ENCODE assay signal across 7 mouse cellular contexts in genomic region chr8:104631975-104632374, GRCm38 (mm10). TPM values are rescaled to one million over a fixed set of nuclear protein-coding genes. Genes with fewer than 3 reads are reported as not detected.
DNase-seq lines count a peak whose midpoint lies in the region; ATAC-seq and TF ChIP-seq lines count a peak whose summit lies in the region.

No protein-coding gene starts in this region.

- no peaks in the 10 kb centered on the region for H3K36me3 ChIP-seq in lung, embryonic 16.5 days (ENCODE audit: control insufficient read depth, insufficient read depth, low read length)
- peaks cover 51% of the 10 kb centered on the region for H3K36me3 ChIP-seq in heart, embryonic 13.5 days
- no peaks in the 10 kb centered on the region for H3K36me3 ChIP-seq in liver, postnatal 0 days (replicated peaks; ENCODE audit: insufficient read depth, low read length)

- H3K4me2 ChIP-seq in lung, embryonic 16.5 days (ENCODE audit: low read depth, low read length): peak overlapping the region; percentile 57; the same call in 1 of the 2 replicates
- peak overlapping the region; percentile 79 for H3K4me2 ChIP-seq in heart, embryonic 13.5 days
- H3K4me2 ChIP-seq in liver, postnatal 0 days (ENCODE audit: low read depth, low read length): 0 out of 2 replicates have a peak overlapping the region, but pooled peaks have one; percentile 42

- no peaks in the 10 kb centered on the region for H3K9me3 ChIP-seq in lung, embryonic 16.5 days (ENCODE audit: control insufficient read depth, low read length)
- no peaks in the 10 kb centered on the region for H3K9me3 ChIP-seq in heart, embryonic 13.5 days
- H3K9me3 ChIP-seq in liver, postnatal 0 days (ENCODE audit: low read length): no peaks in the 10 kb centered on the region

- TF ChIP-seq CTCF in liver, postnatal 0 days (IDR thresholded peaks at IDR 0.05; ENCODE audit: low read depth): no peak

- H3K4me3 ChIP-seq in lung, embryonic 16.5 days (ENCODE audit: low read length): no peak overlapping the region
- H3K4me3 ChIP-seq in heart, embryonic 13.5 days: peak overlapping the region; percentile 85
- no peak overlapping the region for H3K4me3 ChIP-seq in liver, postnatal 0 days (ENCODE audit: low read depth, low read length)

- no peak for DNase-seq in lung, postnatal 36 days
- DNase-seq in adipocyte (ENCODE audit: low spot score): peak; percentile 55
- DNase-seq in liver, postnatal 0 days: no peak
- no peak for DNase-seq in right cerebral cortex, postnatal 36 days (ENCODE audit: low spot score in 2 of 2)
- no peak for DNase-seq in ovary, adult 18-20 months (ENCODE audit: low spot score)

- whole genome bisulfite sequencing in lung, embryonic 16.5 days: 36% methylated on average over 5 of the region's 5 CpGs
- 17% methylated on average over 5 of the region's 5 CpGs for WGBS in heart, embryonic 13.5 days
- 33% methylated on average over 5 of the region's 5 CpGs for WGBS in liver, postnatal 0 days (ENCODE audit: insufficient replicate concordance)

- no peak for TF ChIP-seq EP300 in liver, postnatal 0 days (IDR thresholded peaks at IDR 0.05; ENCODE audit: low read depth)

- H3K4me1 ChIP-seq in lung, embryonic 16.5 days (replicated peaks; ENCODE audit: control insufficient read depth, insufficient read depth, low read length): peaks cover 12% of the 10 kb centered on the region
- peaks cover 55% of the 10 kb centered on the region for H3K4me1 ChIP-seq in heart, embryonic 13.5 days
- H3K4me1 ChIP-seq in liver, postnatal 0 days (ENCODE audit: insufficient read depth): peaks cover 4% of the 10 kb centered on the region

- no peaks in the 10 kb centered on the region; the same call in 1 of the 2 replicates for H3K27me3 ChIP-seq in lung, embryonic 16.5 days (ENCODE audit: control insufficient read depth, insufficient read depth, low read depth, low read length)
- H3K27me3 ChIP-seq in heart, embryonic 13.5 days (replicated peaks): no peaks in the 10 kb centered on the region; the same call in 1 of the 2 replicates
- peaks cover 17% of the 10 kb centered on the region for H3K27me3 ChIP-seq in liver, postnatal 0 days (ENCODE audit: insufficient read depth, low read length)

- no peak for ATAC-seq in lung, embryonic 16.5 days (ENCODE audit: low read depth)
- ATAC-seq in heart, embryonic 13.5 days (ENCODE audit: extremely low read depth, insufficient number of reproducible peaks, low FRiP score, low TSS enrichment): no peak
- ATAC-seq in liver, postnatal 0 days: no peak

- H3K27ac ChIP-seq in lung, embryonic 16.5 days (ENCODE audit: low read length): peak overlapping the region; percentile 58
- H3K27ac ChIP-seq in heart, embryonic 13.5 days (replicated peaks): peak overlapping the region; percentile 95
- no peak overlapping the region for H3K27ac ChIP-seq in liver, postnatal 0 days (ENCODE audit: low read depth)

- peak overlapping the region; percentile 52; the same call in 1 of the 2 replicates for H3K9ac ChIP-seq in lung, embryonic 16.5 days (ENCODE audit: low read length)
- peak overlapping the region; percentile 97 for H3K9ac ChIP-seq in heart, embryonic 13.5 days
- no peak overlapping the region for H3K9ac ChIP-seq in liver, postnatal 0 days (replicated peaks)

RNA-seq across cellular contexts. Expression of gene Rrad, which starts 0.8 kb away (rescaled TPM):
- polyA plus RNA-seq in lung, embryonic 16.5 days (2015; fragmentation: Nextera tagmentation; extraction: Ambion mirVana): 21.7 and 22.2 TPM in 2 replicates
- polyA plus RNA-seq in heart, embryonic 13.5 days (2015; fragmentation: Nextera tagmentation; extraction: Ambion mirVana): 285 and 323 TPM in 2 replicates
- polyA plus RNA-seq in liver, postnatal 0 days (2015; fragmentation: Nextera tagmentation; extraction: Ambion mirVana): 0.49 and 0.63 TPM in 2 replicates

RNA-seq across cellular contexts. Expression of gene Cdh16, which starts 7.8 kb away (rescaled TPM):
- 70.4 and 75.6 TPM in 2 replicates for polyA plus RNA-seq in lung, embryonic 16.5 days (2015; fragmentation: Nextera tagmentation; extraction: Ambion mirVana)
- polyA plus RNA-seq in heart, embryonic 13.5 days (2015; fragmentation: Nextera tagmentation; extraction: Ambion mirVana): 18.2 and 18.4 TPM in 2 replicates
- polyA plus RNA-seq in liver, postnatal 0 days (2015; fragmentation: Nextera tagmentation; extraction: Ambion mirVana): 0.06 and 0.44 TPM in 2 replicates

RNA-seq across cellular contexts. Expression of gene Ciao2b, which starts 9.8 kb away (rescaled TPM):
- 109 and 111 TPM in 2 replicates for polyA plus RNA-seq in lung, embryonic 16.5 days (2015; fragmentation: Nextera tagmentation; extraction: Ambion mirVana)
- polyA plus RNA-seq in heart, embryonic 13.5 days (2015; fragmentation: Nextera tagmentation; extraction: Ambion mirVana): 186 and 228 TPM in 2 replicates
- polyA plus RNA-seq in liver, postnatal 0 days (2015; fragmentation: Nextera tagmentation; extraction: Ambion mirVana): 32.0 and 34.9 TPM in 2 replicates

RNA-seq across cellular contexts. Expression of gene Pdp2, which starts 40.7 kb away (rescaled TPM):
- polyA plus RNA-seq in lung, embryonic 16.5 days (2015; fragmentation: Nextera tagmentation; extraction: Ambion mirVana): 8.4 and 8.9 TPM in 2 replicates
- polyA plus RNA-seq in heart, embryonic 13.5 days (2015; fragmentation: Nextera tagmentation; extraction: Ambion mirVana): 7.1 and 7.3 TPM in 2 replicates
- polyA plus RNA-seq in liver, postnatal 0 days (2015; fragmentation: Nextera tagmentation; extraction: Ambion mirVana): 10.0 and 10.1 TPM in 2 replicates

Comparison
In these comparisons a context has a peak if more than half of its experiments do, and no peak if none do; other contexts are left out.
1. RNA of gene Rrad, which starts 0.8 kb away (polyA plus RNA-seq): 285 to 323 TPM in heart, embryonic 13.5 days and 21.7 to 22.2 TPM in lung, embryonic 16.5 days; 0.49 to 0.63 TPM in liver, postnatal 0 days; every median in the first group is over 10 times any median in the second.
2. RNA of gene Cdh16, which starts 7.8 kb away (polyA plus RNA-seq): 70.4 to 75.6 TPM in lung, embryonic 16.5 days and 18.2 to 18.4 TPM in heart, embryonic 13.5 days; 0.06 to 0.44 TPM in liver, postnatal 0 days; every median in the first group is over 10 times any median in the second.
3. Peak in every context shown above with its lines, with median percentiles within 50 percentile points of each other: H3K4me2 ChIP-seq.